Mouse (Mus musculus) heart, embryonic 14.5 days (tissue): ENCODE results near the gene Gpr84. TPM values are rescaled to one million over a fixed set of nuclear protein-coding genes. Genes with fewer than 3 reads are reported as not detected.

Source experiments
- ATAC-seq: fragments of 200-750 bp; cut with Nextera tagmentation; 2 replicates; pipeline ENCODE4 v1.8.0; 2017; ENCODE audit warnings: low read depth, moderate TSS enrichment; ENCODE audit not compliant: insufficient number of reproducible peaks, insufficient read depth, low FRiP score
- H3K27ac ChIP-seq, 2 experiments: fragments of 200-500 bp in 1 of 2; fragments of 300-500 bp in 1 of 2; sonication (generic) in 1 of 2; replicated peaks in 1 of 2; 2 replicates each; pipeline ENCODE4 v1.5.1; 2012 to 2014; ENCODE audit warnings: low read depth in 2 of 2, low read length in 2 of 2, control low read depth in 1 of 2, mild to moderate bottlenecking in 1 of 2, mixed read lengths in 1 of 2; ENCODE audit not compliant: control insufficient read depth in 1 of 2, insufficient read depth in 1 of 2
- H3K27me3 ChIP-seq: fragments of 300-500 bp; sonication (generic); 2 replicates; pipeline ENCODE4 v1.6.1; 2014; ENCODE audit warnings: mild to moderate bottlenecking, low read length, control low read depth; ENCODE audit not compliant: control insufficient read depth, insufficient read depth
- H3K36me3 ChIP-seq: fragments of 300-500 bp; sonication (generic); 2 replicates; pipeline ENCODE4 v1.6.1; 2014; ENCODE audit warnings: mild to moderate bottlenecking, control low read depth, low read length, mixed read lengths; ENCODE audit not compliant: control insufficient read depth, insufficient read depth
- H3K4me1 ChIP-seq, 2 experiments: fragments of 200-500 bp in 1 of 2; fragments of 300-500 bp in 1 of 2; sonication (generic) in 1 of 2; 2 replicates each; pipeline ENCODE4 v1.6.1; 2012 to 2014; ENCODE audit warnings: low read length in 2 of 2, control low read depth in 1 of 2, mixed read lengths in 1 of 2; ENCODE audit not compliant: control insufficient read depth in 2 of 2, insufficient read depth in 2 of 2
- H3K4me2 ChIP-seq: fragments of 300-500 bp; sonication (generic); 2 replicates; pipeline ENCODE4 v1.6.1; 2014; ENCODE audit warnings: mild to moderate bottlenecking, low read length
- H3K4me3 ChIP-seq, 2 experiments: fragments of 200-500 bp in 1 of 2; fragments of 300-500 bp in 1 of 2; sonication (generic) in 1 of 2; 2 replicates each; pipeline ENCODE4 v1.5.1; 2012 to 2014; ENCODE audit warnings: low read length in 2 of 2, mild to moderate bottlenecking in 2 of 2, control low read depth in 1 of 2, low read depth in 1 of 2, moderate library complexity in 1 of 2; ENCODE audit not compliant: control insufficient read depth in 1 of 2, insufficient read depth in 1 of 2
- H3K9ac ChIP-seq: fragments of 300-500 bp; sonication (generic); 2 replicates; pipeline ENCODE4 v1.6.1; 2014; ENCODE audit warnings: mild to moderate bottlenecking, low read length
- H3K9me3 ChIP-seq: fragments of 300-500 bp; sonication (generic); 2 replicates; pipeline ENCODE4 v1.6.1; 2016; ENCODE audit warnings: low read length, control low read depth; ENCODE audit not compliant: control insufficient read depth
- WGBS: fragments of 180-500 bp; shearing (Covaris S2); extraction: QIAGEN DNeasy Blood & Tissue Kit; methylation state at CpG from one replicate; pipeline ENCODE4 v1.1.7; 2014; 5-methylcytosine and 5-hydroxymethylcytosine counted together
- polyA plus RNA-seq: library from polyadenylated mRNA; unstranded; fragments of >200 nt; fragmentation: Nextera tagmentation; extraction: Ambion mirVana; gene quantifications from 2 replicates; pipeline ENCODE4 v1.2.1, GENCODE M21; 2014

Gene Gpr84
- polyA plus RNA-seq: 0.11 and 0.24 TPM in 2 replicates

DNA sequence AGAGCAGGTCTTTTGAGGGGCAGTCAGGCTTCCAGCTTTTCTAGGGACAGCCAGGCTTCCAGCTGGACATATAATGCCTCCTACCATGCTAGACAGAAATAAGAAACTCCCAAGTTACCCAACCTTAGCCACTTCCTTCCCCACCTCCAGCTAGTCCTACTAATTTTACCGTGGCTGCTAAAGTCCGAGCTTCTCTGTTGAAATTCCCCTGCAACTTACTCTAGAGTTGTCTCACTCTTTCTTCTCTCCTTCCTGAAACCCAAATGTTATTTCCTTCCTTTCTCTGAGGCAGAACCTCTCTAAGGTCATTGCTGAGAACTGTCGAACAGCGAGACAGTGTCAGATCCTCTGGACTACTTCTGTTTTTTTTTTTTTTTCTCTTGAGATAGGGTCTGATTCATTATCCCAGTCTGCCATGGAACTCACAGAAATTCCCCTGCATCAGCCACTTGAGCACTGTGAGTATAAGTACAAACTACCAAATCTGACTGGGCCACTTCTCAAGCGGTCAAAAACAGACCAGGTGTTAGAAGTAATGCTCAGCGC lies at the start of gene Gpr84:
Gene Gpr84, minus strand, starts transcription at position 248 of the 546 bp plus-strand sequence.
- ATAC-seq: no peak
- Histone ChIP-seq H3K4me2 (no peak within 1 kb of the TSS), H3K4me3 (no peak within 1 kb of the TSS), H3K36me3 (peaks cover 3% of the 10 kb centered on the region; the same call in 1 of the 2 replicates), H3K4me1 (peaks cover 25 to 31% of the 10 kb centered on the region in 2 experiments), H3K27me3 (no peaks in the 10 kb centered on the region), H3K9me3 (no peaks in the 10 kb centered on the region), H3K27ac (no peak within 1 kb of the TSS), H3K9ac (no peak within 1 kb of the TSS)
- WGBS: 46% methylated on average over 6 of the region's 6 CpGs

DNA sequence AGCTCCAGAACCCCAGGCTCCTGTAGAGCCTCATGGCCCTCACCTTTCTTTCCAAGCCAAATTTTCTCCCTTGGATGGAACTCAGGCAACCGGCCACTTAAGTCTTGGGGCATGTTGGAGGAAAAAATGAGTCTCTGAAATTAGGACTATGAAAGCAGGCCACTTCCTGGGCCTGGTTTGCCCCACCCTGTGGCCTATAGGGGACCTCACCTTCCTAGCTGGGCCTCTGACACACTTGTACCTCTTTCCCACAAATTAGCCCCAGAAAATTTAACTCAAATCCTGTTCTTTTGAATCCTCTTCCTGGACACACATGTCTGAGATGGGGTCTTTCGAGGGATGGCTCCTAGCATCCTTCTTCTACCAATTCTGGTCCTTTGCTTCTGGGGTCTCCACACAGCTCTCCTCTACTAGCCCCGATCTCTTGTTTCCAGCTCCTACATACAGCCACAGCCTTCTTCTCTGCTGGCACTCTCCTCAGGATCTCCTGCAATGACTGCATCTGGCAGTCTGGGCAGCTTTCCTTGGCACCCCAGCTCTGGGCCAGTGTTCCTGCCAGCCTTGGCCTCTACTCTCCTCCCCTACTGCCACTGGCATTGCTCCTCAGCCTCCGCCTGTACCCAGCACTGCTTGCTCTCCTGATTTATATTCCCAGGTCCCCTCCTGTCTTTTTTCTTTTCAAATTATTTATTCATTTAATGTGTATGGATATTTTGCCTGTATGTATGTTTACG lies 49.6 kb upstream of the Gpr84 start:
- Histone ChIP-seq H3K4me3 (no peak overlapping the region), H3K9me3 (no peaks in the 10 kb centered on the region), H3K36me3 (peaks cover 48% of the 10 kb centered on the region), H3K4me1 (peaks cover 61 to 88% of the 10 kb centered on the region in 2 experiments), H3K27me3 (no peaks in the 10 kb centered on the region), H3K4me2 (peak overlapping the region; percentile 51), H3K9ac (peak overlapping the region; percentile 55), H3K27ac (peak overlapping the region; percentile 75 to 81)
- ATAC-seq: no peak
- WGBS: 85% methylated on average over 5 of the region's 5 CpGs

DNA sequence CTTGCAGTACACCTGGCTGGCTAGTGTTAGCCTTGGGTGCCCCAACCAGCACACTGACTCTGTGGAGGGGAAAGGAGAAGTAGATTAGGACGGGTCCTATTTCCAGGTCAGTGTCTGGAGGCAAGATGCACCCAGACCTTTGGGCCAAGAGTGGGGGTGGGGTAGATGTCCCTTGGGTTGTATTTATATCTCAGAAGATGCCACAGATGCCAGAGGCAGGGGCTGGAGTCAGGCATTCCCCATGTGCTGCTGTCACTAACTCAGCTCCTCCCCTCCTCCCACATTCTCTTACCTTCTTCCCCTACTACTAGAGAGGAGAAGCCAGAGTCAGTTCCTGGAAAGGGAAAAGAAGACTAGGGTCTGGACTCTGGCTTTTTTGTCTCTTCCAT lies 48.7 kb upstream of the Gpr84 start:
- H3K4me2 ChIP-seq: peak overlapping the region; percentile 51

DNA sequence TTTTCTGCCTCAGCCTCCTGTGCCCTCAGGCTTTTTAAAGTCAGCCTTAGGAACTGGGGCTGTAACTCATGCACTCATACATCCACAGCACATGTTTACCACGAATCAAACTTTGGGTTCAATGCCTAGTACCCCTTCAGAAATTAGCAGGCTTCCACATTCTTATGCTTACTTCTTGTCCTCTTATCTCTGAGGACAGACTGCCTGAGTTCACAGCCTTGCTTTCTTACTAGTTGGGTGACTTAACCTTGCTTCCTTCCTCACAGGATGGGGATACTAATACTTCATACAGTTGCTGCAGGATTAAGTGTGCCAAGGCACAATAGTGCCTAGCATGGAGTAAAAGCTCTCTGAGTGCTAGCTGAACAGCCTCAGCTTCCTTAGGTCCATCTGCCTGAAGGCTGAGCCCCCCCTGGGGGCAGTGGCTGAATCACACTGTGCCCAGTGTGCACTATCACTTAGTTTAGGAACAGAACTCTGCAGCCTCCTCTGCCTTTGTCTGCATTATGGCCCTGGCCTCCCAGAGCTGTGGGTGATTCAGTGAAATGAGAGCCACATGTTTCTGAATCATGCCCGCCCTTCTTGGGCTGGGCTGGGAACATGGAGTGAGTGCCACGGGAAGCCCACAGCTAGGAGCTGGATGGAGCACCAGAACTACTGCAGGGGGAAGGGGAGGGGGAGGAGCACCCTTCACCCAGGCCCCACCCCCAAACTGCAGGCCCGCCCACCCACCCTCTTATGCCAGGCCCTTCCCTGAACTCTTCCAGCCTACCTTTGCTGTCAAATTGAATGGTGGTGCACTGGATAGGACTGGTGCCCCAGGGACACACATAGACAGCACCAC lies 48.1 kb upstream of the Gpr84 start:
- 27% methylated on average over 4 of the region's 4 CpGs for WGBS
- Histone ChIP-seq H3K4me3 (no peak overlapping the region), H3K9ac (peak overlapping the region; percentile 42)

More for the DNA sequence above, 48.7 kb upstream of the Gpr84 start:
- Histone ChIP-seq H3K9me3 (no peaks in the 10 kb centered on the region), H3K27ac (peak overlapping the region; percentile 75 to 81), H3K4me3 (peak overlapping the region in 1 of 2 experiments; percentile 5; a peak in 1 of 4 replicates), H3K4me1 (peaks cover 63 to 89% of the 10 kb centered on the region in 2 experiments), H3K36me3 (peaks cover 57% of the 10 kb centered on the region), H3K9ac (peak overlapping the region; percentile 55), H3K27me3 (no peaks in the 10 kb centered on the region)
- 12% methylated on average over 1 of the region's 1 CpGs for WGBS
- 0 out of 2 replicates have a peak, but pooled peaks have one; percentile 34 for ATAC-seq

DNA sequence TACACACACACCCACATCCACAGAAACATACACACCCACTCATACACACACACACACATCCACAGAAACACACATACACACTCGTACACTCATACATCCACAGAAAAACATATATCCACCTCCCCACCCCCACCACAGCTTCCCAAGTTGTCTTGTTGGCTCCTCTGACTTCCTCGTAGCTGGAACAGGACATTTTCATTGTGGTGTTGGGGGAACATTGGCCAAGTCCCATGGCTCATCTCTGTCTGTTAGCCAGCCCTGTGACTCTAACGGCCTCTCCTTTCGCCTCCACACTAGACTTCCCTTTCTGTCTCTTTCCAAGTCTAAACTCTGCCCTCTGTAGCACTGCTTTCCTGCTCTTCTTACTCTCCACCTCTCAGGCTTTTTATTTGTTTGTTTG lies 47.4 kb upstream of the Gpr84 start:
- Histone ChIP-seq H3K27ac (peak overlapping the region; percentile 81 to 92; a peak in 3 of 4 replicates), H3K36me3 (peaks cover 70% of the 10 kb centered on the region), H3K9me3 (no peaks in the 10 kb centered on the region), H3K4me3 (no peak overlapping the region), H3K27me3 (no peaks in the 10 kb centered on the region), H3K9ac (peak overlapping the region; percentile 42), H3K4me2 (peak overlapping the region; percentile 51; the same call in 1 of the 2 replicates), H3K4me1 (peaks cover 62 to 81% of the 10 kb centered on the region in 2 experiments)
- ATAC-seq: no peak
- WGBS: 69% methylated on average over 4 of the region's 4 CpGs

More for the DNA sequence above, 48.1 kb upstream of the Gpr84 start:
- Histone ChIP-seq H3K4me2 (peak overlapping the region; percentile 51), H3K36me3 (peaks cover 63% of the 10 kb centered on the region), H3K27ac (peak overlapping the region; percentile 81 to 92), H3K9me3 (no peaks in the 10 kb centered on the region), H3K27me3 (no peaks in the 10 kb centered on the region), H3K4me1 (peaks cover 62 to 86% of the 10 kb centered on the region in 2 experiments)
- peak; percentile 45; the same call in 1 of the 2 replicates for ATAC-seq

DNA sequence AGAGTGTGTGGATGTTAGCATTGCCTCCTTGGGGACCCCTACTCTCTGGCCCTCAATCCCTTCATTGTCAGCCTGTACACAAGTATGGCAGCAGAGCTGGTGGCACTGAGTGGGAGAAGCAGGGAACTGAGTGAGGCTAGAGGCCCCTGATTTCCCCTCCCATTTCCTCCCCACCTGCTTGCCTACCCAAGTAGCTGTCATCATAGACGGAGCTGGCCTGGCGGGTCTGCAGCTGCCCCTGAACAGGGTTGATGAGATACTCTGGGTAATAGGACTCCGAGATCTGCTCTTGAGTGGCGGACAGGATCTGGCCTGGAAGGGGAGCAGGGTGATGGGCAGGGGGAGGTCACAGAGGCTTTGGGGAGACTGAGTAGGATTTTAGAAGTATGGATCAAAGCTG lies 45.7 kb upstream of the Gpr84 start:
- Histone ChIP-seq H3K27ac (peak overlapping the region; percentile 95 to 99), H3K9me3 (no peaks in the 10 kb centered on the region), H3K4me3 (no peak overlapping the region), H3K36me3 (peaks cover 79% of the 10 kb centered on the region), H3K9ac (peak overlapping the region; percentile 51), H3K4me2 (0 out of 2 replicates have a peak overlapping the region, but pooled peaks have one; percentile 25), H3K27me3 (no peaks in the 10 kb centered on the region), H3K4me1 (peaks cover 52 to 68% of the 10 kb centered on the region in 2 experiments)
- WGBS: 35% methylated on average over 4 of the region's 4 CpGs
- no peak for ATAC-seq

DNA sequence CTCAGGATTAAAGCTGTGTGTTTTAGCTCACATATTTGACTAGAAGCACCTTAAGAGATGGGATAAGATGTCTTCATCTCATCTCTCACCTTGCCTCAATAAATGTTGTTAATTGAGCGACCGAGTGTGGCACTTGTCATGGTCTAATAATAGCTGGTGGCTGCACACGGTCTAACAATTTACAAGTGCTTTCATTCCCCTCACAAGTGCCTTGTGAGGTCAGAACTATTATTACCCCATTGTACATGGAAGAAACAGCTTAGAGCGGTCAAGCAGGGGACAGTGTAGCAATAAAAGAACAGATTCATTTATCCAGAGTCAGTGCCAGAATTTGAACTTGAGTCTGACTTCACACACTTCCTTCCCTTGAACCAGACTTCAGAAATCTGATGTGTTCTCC lies 45.0 kb upstream of the Gpr84 start:
- peak; percentile 78 for ATAC-seq
- peaks cover 51 to 63% of the 10 kb centered on the region in 2 experiments for H3K4me1 ChIP-seq
- H3K9me3 ChIP-seq: no peaks in the 10 kb centered on the region
- peak overlapping the region; percentile 51 for H3K9ac ChIP-seq
- no peaks in the 10 kb centered on the region for H3K27me3 ChIP-seq
- peak overlapping the region; percentile 31; the same call in 1 of the 2 replicates for H3K4me2 ChIP-seq
- H3K4me3 ChIP-seq: no peak overlapping the region
- peaks cover 84% of the 10 kb centered on the region for H3K36me3 ChIP-seq
- 18% methylated on average over 4 of the region's 4 CpGs for WGBS
- H3K27ac ChIP-seq: peak overlapping the region; percentile 95 to 99
